In the genomic region with DNA sequence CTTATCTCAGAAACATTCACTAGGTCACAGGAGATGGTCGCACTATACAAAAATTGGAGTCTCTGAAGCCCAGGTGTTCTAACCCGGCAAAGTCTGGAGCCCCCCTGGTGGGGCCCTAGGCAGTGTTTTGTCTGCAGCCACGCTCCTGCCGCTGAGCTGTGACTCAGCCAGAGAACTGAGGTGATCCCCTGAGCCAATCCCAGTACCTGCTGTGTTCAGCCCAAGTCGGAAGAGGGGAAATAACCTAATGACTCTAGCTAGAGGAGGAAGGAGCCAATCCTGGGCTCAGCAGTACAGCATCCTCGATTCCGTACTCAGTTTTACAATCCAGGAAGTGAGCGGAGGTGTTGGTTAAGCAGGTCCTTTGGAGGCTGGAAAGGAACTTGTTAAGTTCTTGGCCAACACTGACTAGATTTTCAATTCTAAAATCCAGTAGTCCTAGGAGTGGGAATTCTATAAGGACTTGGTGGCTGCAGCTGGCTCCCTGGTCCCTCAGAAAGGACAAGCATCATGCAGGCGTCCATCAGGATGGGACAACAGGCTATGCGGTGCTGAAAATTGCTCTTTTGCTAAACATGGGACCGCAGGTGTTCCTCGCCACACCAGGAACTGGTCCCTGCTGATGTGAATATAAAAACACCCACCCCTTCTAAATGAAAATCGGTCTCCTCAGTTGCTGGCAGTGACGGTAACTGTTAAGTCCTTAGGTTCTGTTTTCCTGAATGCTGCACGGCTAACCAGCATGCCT, we compare ENCODE assay signal across 7 mouse cellular contexts. TPM values are rescaled to one million over a fixed set of nuclear protein-coding genes. Genes with fewer than 3 reads are reported as not detected.
DNase-seq lines count a peak whose midpoint lies in the region; ATAC-seq lines count a peak whose summit lies in the region.

No protein-coding gene starts in this region.

- 4% methylated on average over 15 of the region's 15 CpGs for WGBS in limb, embryonic 12.5 days
- WGBS in midbrain, embryonic 14.5 days, result 7% methylated on average over 15 of the region's 15 CpGs

- 0 out of 2 replicates have a peak overlapping the region, but pooled peaks have one; percentile 13 for H3K9ac ChIP-seq in limb, embryonic 12.5 days (replicated peaks)
- peak overlapping the region; percentile 55 for H3K9ac ChIP-seq in midbrain, embryonic 14.5 days (replicated peaks; ENCODE audit: low read length)

- H3K4me1 ChIP-seq in limb, embryonic 12.5 days (replicated peaks), result peaks cover 43% of the 10 kb centered on the region
- H3K4me1 ChIP-seq in midbrain, embryonic 14.5 days (ENCODE audit: control insufficient read depth, insufficient read depth, low read length), result peaks cover 36% of the 10 kb centered on the region

- H3K4me2 ChIP-seq in limb, embryonic 12.5 days, result peak overlapping the region; percentile 57
- peak overlapping the region; percentile 67 for H3K4me2 ChIP-seq in midbrain, embryonic 14.5 days (ENCODE audit: low read length)

- H3K36me3 ChIP-seq in limb, embryonic 12.5 days, result no peaks in the 10 kb centered on the region
- no peaks in the 10 kb centered on the region for H3K36me3 ChIP-seq in midbrain, embryonic 14.5 days (ENCODE audit: control insufficient read depth, insufficient read depth, low read length)

- peak; percentile 90 for ATAC-seq in limb, embryonic 12.5 days (ENCODE audit: insufficient number of reproducible peaks, insufficient read depth, low FRiP score, low TSS enrichment, low read depth)
- peak; percentile 74 for ATAC-seq in midbrain, embryonic 14.5 days (ENCODE audit: low FRiP score, low TSS enrichment)

- peak; percentile 93 for DNase-seq in adrenal gland, postnatal 10 days
- DNase-seq in embryo, embryonic 11.5 days (ENCODE audit: low read depth, low spot score), result peak; percentile 80
- DNase-seq in heart, adult 18-20 months, result peak; percentile 88 to 89
- peak; percentile 86 for DNase-seq in kidney, adult 18-20 months
- DNase-seq in midbrain, embryonic 14.5 days, result peak; percentile 95
- DNase-seq in spleen, adult 12 weeks (ENCODE audit: low spot score), result peak; percentile 48

- peak overlapping the region; percentile 80 for H3K27ac ChIP-seq in limb, embryonic 12.5 days
- peak overlapping the region; percentile 69 for H3K27ac ChIP-seq in midbrain, embryonic 14.5 days (replicated peaks; ENCODE audit: low read depth, low read length)

- H3K27me3 ChIP-seq in limb, embryonic 12.5 days, result no peaks in the 10 kb centered on the region
- H3K27me3 ChIP-seq in midbrain, embryonic 14.5 days (ENCODE audit: control insufficient read depth, insufficient read depth, low read length), result no peaks in the 10 kb centered on the region

- H3K9me3 ChIP-seq in limb, embryonic 12.5 days, result no peaks in the 10 kb centered on the region
- no peaks in the 10 kb centered on the region for H3K9me3 ChIP-seq in midbrain, embryonic 14.5 days (ENCODE audit: control insufficient read depth, low read length)

- peak overlapping the region; percentile 31 for H3K4me3 ChIP-seq in limb, embryonic 12.5 days (replicated peaks)
- H3K4me3 ChIP-seq in midbrain, embryonic 14.5 days (replicated peaks; ENCODE audit: low read depth, low read length), result peak overlapping the region; percentile 34

RNA-seq across cellular contexts. Expression of a gene that starts 19.1 kb away (rescaled TPM):
- total RNA-seq in adrenal gland, postnatal 10 days (2021), result 100 to 1,000 TPM in 1 of 2 experiments, 10 to 100 TPM in 1; 76.2 to 163 TPM
- total RNA-seq in heart, adult 18-20 months (2021), result 100 to 1,000 TPM; 161 to 165 TPM
- 6.5 and 6.7 TPM in 2 replicates for polyA plus RNA-seq in limb, embryonic 12.5 days (2016; fragmentation: Nextera tagmentation; extraction: Ambion mirVana)
- 21.0 and 27.1 TPM in 2 replicates for polyA plus RNA-seq in midbrain, embryonic 14.5 days (2014; fragmentation: Nextera tagmentation; extraction: Ambion mirVana)

Comparison
In these comparisons a context has a peak if more than half of its experiments do, and no peak if none do; other contexts are left out.
1. Peak in every context shown above with its lines: DNase-seq, ATAC-seq, H3K4me3 ChIP-seq and H3K27ac ChIP-seq.